Mouse (Mus musculus): Measurements from ENCODE around the gene Lyst. TPM values are rescaled to one million over a fixed set of nuclear protein-coding genes. Genes with fewer than 3 reads are reported as not detected.

The Lyst gene
- polyA plus RNA-seq, 1 experiment from 2014 or later = 4.7 TPM

DNA sequence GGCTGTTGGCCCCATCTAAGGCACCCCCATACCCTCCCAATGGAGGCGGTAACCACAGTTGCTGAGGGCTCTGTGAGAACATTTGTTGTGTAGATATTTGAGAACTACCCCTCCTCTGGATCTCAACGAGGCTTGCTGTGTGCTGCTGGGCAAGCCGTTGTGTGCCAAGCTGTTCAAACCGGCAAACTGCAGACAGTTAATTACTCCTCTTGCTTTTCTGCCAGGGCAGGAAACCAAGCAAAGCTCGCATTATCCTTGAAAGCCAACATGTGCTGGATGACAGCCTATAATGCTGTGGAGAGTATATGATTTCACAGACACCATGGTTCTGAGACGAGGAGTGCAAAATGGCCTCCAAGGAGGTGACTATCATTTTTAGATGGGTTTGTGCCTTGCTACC is 236.3 kb downstream of the Lyst start:
- Histone ChIP-seq H3K4me1 (peaks cover 5% of the 10 kb centered on the region; the same call in 1 of the 2 replicates), H3K27ac (replicated peaks) (no peak overlapping the region), H3K36me3 (no peaks in the 10 kb centered on the region), H3K4me2 (no peak overlapping the region), H3K4me3 (replicated peaks) (no peak overlapping the region), H3K27me3 (replicated peaks) (no peaks in the 10 kb centered on the region), H3K9me3 (replicated peaks) (no peaks in the 10 kb centered on the region), H3K9ac (replicated peaks) (no peak overlapping the region)
- 68% methylated on average over 6 of the region's 6 CpGs for WGBS
- ATAC-seq (ENCODE audit: low FRiP score) = no peak

DNA sequence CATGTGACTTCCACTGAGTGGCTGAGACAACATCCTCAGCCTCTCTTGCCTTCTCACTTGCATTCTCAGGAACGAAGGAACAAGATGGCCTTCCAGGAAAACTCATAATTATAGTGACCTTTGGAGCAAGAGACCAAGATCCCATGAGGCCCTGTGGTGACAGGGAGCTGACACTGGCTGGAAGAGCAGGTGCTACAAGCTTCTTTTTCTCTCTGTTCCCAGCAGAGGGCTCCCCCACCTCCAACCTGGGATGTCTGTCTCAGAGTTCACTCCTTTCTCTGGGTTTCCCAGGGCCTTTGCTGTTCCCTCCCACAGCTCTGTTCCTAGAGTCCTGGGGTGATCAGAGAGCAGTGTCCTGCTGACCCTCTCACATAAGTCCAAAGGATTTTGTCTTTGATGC is 237.9 kb downstream of the Lyst start:
- no peaks in the 10 kb centered on the region for H3K36me3 ChIP-seq
- WGBS = 48% methylated on average over 1 of the region's 1 CpGs

More for the DNA sequence above, 237.9 kb downstream of the Lyst start:
- no peak for ATAC-seq (ENCODE audit: low FRiP score)
- peaks cover 5% of the 10 kb centered on the region; the same call in 1 of the 2 replicates for H3K4me1 ChIP-seq
- H3K9me3 ChIP-seq (replicated peaks) = no peaks in the 10 kb centered on the region
- no peak overlapping the region for H3K4me2 ChIP-seq
- H3K9ac ChIP-seq (replicated peaks) = no peak overlapping the region
- no peak overlapping the region for H3K4me3 ChIP-seq (replicated peaks)
- H3K27me3 ChIP-seq (replicated peaks) = no peaks in the 10 kb centered on the region
- no peak overlapping the region for H3K27ac ChIP-seq (replicated peaks)

Other genes starting within 250 kb of the Lyst start
- 23.2 and 24.5 TPM in 2 replicates for gene Gpr137b, start 196.4 kb upstream of the Lyst start, polyA plus RNA-seq (2015; fragmentation: Nextera tagmentation; extraction: Ambion mirVana)
- gene Nid1, start 152.8 kb upstream of the Lyst start, polyA plus RNA-seq (2015; fragmentation: Nextera tagmentation; extraction: Ambion mirVana) = 51.0 and 54.1 TPM in 2 replicates
- gene Gng4, start 193.7 kb downstream of the Lyst start, polyA plus RNA-seq (2015; fragmentation: Nextera tagmentation; extraction: Ambion mirVana) = 70.4 and 81.3 TPM in 2 replicates